Mouse (Mus musculus): ENCODE measurements around the gene Acrbp.

Acrbp gene

GRCm38 (mm10) chr6:125110927-125111326 is 61.4 kb downstream of the Acrbp start:
- TF ChIP-seq GATA4 (IDR thresholded peaks at IDR 0.05; ENCODE audit: insufficient replicate concordance, low read length), result no peak

- TF ChIP-seq GATA4 (IDR thresholded peaks at IDR 0.05; ENCODE audit: insufficient replicate concordance, low read length), result no peak
Measured at GRCm38 (mm10) chr6:125112553-125112952, 63.1 kb downstream of the Acrbp start.
